Mouse (Mus musculus): Measurements from ENCODE around the gene Cemip.
"Not testable (repeated sequence)": the region's sequence is repeated elsewhere in the genome, so short reads cannot be mapped to it uniquely, and the experiment has no call there.

Gene Cemip

GRCm38 (mm10) chr7:83894348-83894747 lies 192.0 kb downstream of the Cemip start:
- DNase-seq (ENCODE audit: low spot score in 2 of 2): no peak

GRCm38 (mm10) chr7:83892333-83892669 lies 194.0 kb downstream of the Cemip start:
- no peak for DNase-seq (ENCODE audit: low spot score in 2 of 2)

- peak; percentile 96 to 98 for DNase-seq (ENCODE audit: low spot score in 2 of 2)
Measured at GRCm38 (mm10) chr7:83891433-83892332, 194.6 kb downstream of the Cemip start.

GRCm38 (mm10) chr7:83889946-83890345 lies 196.4 kb downstream of the Cemip start:
- not testable (repeated sequence) for DNase-seq (ENCODE audit: low spot score in 2 of 2)

- DNase-seq (ENCODE audit: low spot score in 2 of 2): no peak
Measured at GRCm38 (mm10) chr7:83889383-83889782, 196.9 kb downstream of the Cemip start.

GRCm38 (mm10) chr7:83886366-83887129 lies 199.8 kb downstream of the Cemip start:
- no peak for DNase-seq (ENCODE audit: low spot score in 2 of 2)

- DNase-seq (ENCODE audit: low spot score in 2 of 2): no peak
Measured at GRCm38 (mm10) chr7:83885835-83886234, 200.5 kb downstream of the Cemip start.

GRCm38 (mm10) chr7:83884921-83885532 lies 201.3 kb downstream of the Cemip start:
- DNase-seq (ENCODE audit: low spot score in 2 of 2): no peak

GRCm38 (mm10) chr7:83884021-83884658 lies 202.2 kb downstream of the Cemip start, which contains the start of the genes Tlnrd1 and Mesd:
TSS of gene Tlnrd1 (minus strand) at chr7:83884305.
TSS of gene Mesd (plus strand) at chr7:83884466.
- peak; percentile 87 to 88 for DNase-seq (ENCODE audit: low spot score in 2 of 2)

- DNase-seq (ENCODE audit: low spot score in 2 of 2): peak; percentile 27 to 39
Measured at GRCm38 (mm10) chr7:83883276-83884020, 202.9 kb downstream of the Cemip start.

Measured in frontal cortex, postnatal 14 days (tissue).